Comparison of ENCODE assay signal across 10 mouse cellular contexts in genomic region chr1:89175355-89175754, GRCm38 (mm10).
DNase-seq lines count a peak whose midpoint lies in the region; TF ChIP-seq lines count a peak whose summit lies in the region.
"Had no signal": no experiment of that assay in that cellular context is flagged by ENCODE, and none has a peak within 500 bp of the region (broad histone marks: within the 10 kb centered on the region; RNA-seq: fewer than 3 reads in every experiment).

No protein-coding gene starts in this region.

- peaks cover 12% of the 10 kb centered on the region for H3K4me1 ChIP-seq in testis, adult 2 months (ENCODE audit: control insufficient read depth, insufficient read depth, low read length)

- intact Hi-C loops in heart, postnatal 25 days (cut with DNase I) = no loop called here

- H3K36me3 ChIP-seq in testis, adult 2 months (ENCODE audit: control insufficient read depth, insufficient read depth, low read length) = no peaks in the 10 kb centered on the region
- H3K36me3 ChIP-seq: heart, embryonic 13.5 days had no signal

- H3K27me3 ChIP-seq in testis, adult 2 months (ENCODE audit: control insufficient read depth, insufficient read depth, low read length) = no peaks in the 10 kb centered on the region
- H3K27me3 ChIP-seq: heart, embryonic 13.5 days had no signal

- TF ChIP-seq POLR2A in testis, adult 2 months (IDR thresholded peaks at IDR 0.05; ENCODE audit: control insufficient read depth, low read depth, low read length) = no peak
- TF ChIP-seq POLR2A in brain, embryonic 14.5 days (IDR thresholded peaks at IDR 0.05; ENCODE audit: borderline replicate concordance, extremely low read depth, insufficient read depth, insufficient read length, poor library complexity, severe bottlenecking) = no peak

- TF ChIP-seq CTCF in testis, adult 2 months (IDR thresholded peaks at IDR 0.05; ENCODE audit: control insufficient read depth, insufficient read depth, insufficient replicate concordance, low read depth, low read length) = peak; percentile 67; the same call in 1 of the 2 replicates
- peak; percentile 34; the same call in 1 of the 2 replicates for TF ChIP-seq CTCF in brain, embryonic 14.5 days (IDR thresholded peaks at IDR 0.05; ENCODE audit: borderline replicate concordance, extremely low read depth, insufficient read depth, insufficient read length)

- no peak overlapping the region for H3K27ac ChIP-seq in testis, adult 2 months (ENCODE audit: control insufficient read depth, insufficient read depth, low read depth, low read length)
- H3K27ac ChIP-seq: heart, embryonic 13.5 days had no signal

- peak overlapping the region; percentile 56 for H3K4me3 ChIP-seq in testis, adult 2 months (ENCODE audit: control insufficient read depth, low read depth, low read length)
- H3K4me3 ChIP-seq: heart, embryonic 13.5 days had no signal

- DNase-seq in heart, adult 11 months = peak; percentile 91
- DNase-seq in heart, postnatal 25 days (ENCODE audit: low spot score) = no peak
- no peak for DNase-seq in testis, postnatal 14 days (ENCODE audit: low spot score)
- DNase-seq in brain, embryonic 14.5 days (ENCODE audit: low read depth) = no peak
- peak; percentile 70 for DNase-seq in testis, postnatal 10 days (ENCODE audit: low spot score)
- DNase-seq in T-cell, adult 2 months (ENCODE audit: low spot score) = no peak
- no peak for DNase-seq in spleen, postnatal 14 days (ENCODE audit: low spot score in 2 of 2)
- DNase-seq: forebrain, postnatal 0 days had no signal

Comparison
In these comparisons a context has a peak if more than half of its experiments do, and no peak if none do; other contexts are left out.
1. DNase-seq: peak in heart, adult 11 months (single experiment) and testis, postnatal 10 days (single experiment); none in heart, postnatal 25 days (single experiment), testis, postnatal 14 days (single experiment), brain, embryonic 14.5 days (single experiment), T-cell, adult 2 months (single experiment) and spleen, postnatal 14 days (0 of 2).